Mouse (Mus musculus): ENCODE data around the gene Klhl29. TPM values are rescaled to one million over a fixed set of nuclear protein-coding genes. Genes with fewer than 3 reads are reported as not detected.
A peak's percentile ranks its signal among the peaks of the same experiment; 100 is the strongest.

Klhl29 gene
- polyA plus RNA-seq, 1 experiment from 2014 or later = 0.64 TPM

- no peak overlapping the region for H3K9ac ChIP-seq (ENCODE audit: low read length)
- no peak for ATAC-seq (ENCODE audit: low FRiP score, low TSS enrichment)
- no peak overlapping the region for H3K4me2 ChIP-seq (replicated peaks; ENCODE audit: low read depth)
- no peak for TF ChIP-seq EP300 (optimal IDR thresholded peaks at IDR 0.05)
- no peak for TF ChIP-seq CTCF (IDR thresholded peaks at IDR 0.05; ENCODE audit: low read depth)
- H3K9me3 ChIP-seq (ENCODE audit: control insufficient read depth, low read length) = no peaks in the 10 kb centered on the region
- WGBS = 83% methylated on average over 3 of the region's 3 CpGs
- H3K27ac ChIP-seq (replicated peaks) = no peak overlapping the region
- no peak overlapping the region for H3K4me3 ChIP-seq (ENCODE audit: low read depth, low read length)
- peaks cover under 1% of the 10 kb centered on the region; the same call in 1 of the 2 replicates for H3K4me1 ChIP-seq (replicated peaks; ENCODE audit: control insufficient read depth, insufficient read depth)
- DNase-seq (ENCODE audit: low spot score) = no peak
- H3K27me3 ChIP-seq (ENCODE audit: control insufficient read depth, insufficient read depth, low read length) = no peaks in the 10 kb centered on the region
- no peaks in the 10 kb centered on the region for H3K36me3 ChIP-seq (ENCODE audit: control insufficient read depth, insufficient read depth, low read length)
Measured at GRCm38 (mm10) chr12:5270527-5270926, 105.0 kb downstream of the Klhl29 start.

- no peaks in the 10 kb centered on the region for H3K9me3 ChIP-seq (ENCODE audit: control insufficient read depth, low read length)
- H3K27ac ChIP-seq (replicated peaks) = no peak overlapping the region
- H3K4me1 ChIP-seq (replicated peaks; ENCODE audit: control insufficient read depth, insufficient read depth) = no peaks in the 10 kb centered on the region
- no peak overlapping the region for H3K4me2 ChIP-seq (replicated peaks; ENCODE audit: low read depth)
- no peak overlapping the region for H3K4me3 ChIP-seq (ENCODE audit: low read depth, low read length)
- TF ChIP-seq EP300 (optimal IDR thresholded peaks at IDR 0.05) = no peak
- TF ChIP-seq CTCF (IDR thresholded peaks at IDR 0.05; ENCODE audit: low read depth) = no peak
- H3K36me3 ChIP-seq (ENCODE audit: control insufficient read depth, insufficient read depth, low read length) = no peaks in the 10 kb centered on the region
- no peaks in the 10 kb centered on the region for H3K27me3 ChIP-seq (ENCODE audit: control insufficient read depth, insufficient read depth, low read length)
- DNase-seq (ENCODE audit: low spot score) = no peak
- ATAC-seq (ENCODE audit: low FRiP score, low TSS enrichment) = no peak
- H3K9ac ChIP-seq (ENCODE audit: low read length) = no peak overlapping the region
- 61% methylated on average over 9 of the region's 9 CpGs for WGBS
Measured at GRCm38 (mm10) chr12:5269936-5270335, 105.5 kb downstream of the Klhl29 start.

GRCm38 (mm10) chr12:5269061-5269460 is 106.4 kb downstream of the Klhl29 start:
- Histone ChIP-seq H3K36me3 (ENCODE audit: control insufficient read depth, insufficient read depth, low read length) (no peaks in the 10 kb centered on the region), H3K9me3 (ENCODE audit: control insufficient read depth, low read length) (no peaks in the 10 kb centered on the region), H3K27ac (replicated peaks) (no peak overlapping the region), H3K4me1 (replicated peaks; ENCODE audit: control insufficient read depth, insufficient read depth) (no peaks in the 10 kb centered on the region), H3K4me3 (ENCODE audit: low read depth, low read length) (no peak overlapping the region), H3K9ac (ENCODE audit: low read length) (no peak overlapping the region), H3K27me3 (ENCODE audit: control insufficient read depth, insufficient read depth, low read length) (no peaks in the 10 kb centered on the region), H3K4me2 (replicated peaks; ENCODE audit: low read depth) (no peak overlapping the region)
- ATAC-seq (ENCODE audit: low FRiP score, low TSS enrichment) = no peak
- TF ChIP-seq CTCF (IDR thresholded peaks at IDR 0.05; ENCODE audit: low read depth) (no peak), EP300 (optimal IDR thresholded peaks at IDR 0.05) (no peak)
- DNase-seq (ENCODE audit: low spot score) = no peak
- 80% methylated on average over 7 of the region's 7 CpGs for WGBS

- Histone ChIP-seq H3K36me3 (ENCODE audit: control insufficient read depth, insufficient read depth, low read length) (no peaks in the 10 kb centered on the region), H3K27ac (replicated peaks) (peak overlapping the region; percentile 56), H3K4me3 (ENCODE audit: low read depth, low read length) (no peak overlapping the region), H3K4me2 (replicated peaks; ENCODE audit: low read depth) (no peak overlapping the region), H3K4me1 (replicated peaks; ENCODE audit: control insufficient read depth, insufficient read depth) (no peaks in the 10 kb centered on the region), H3K9ac (ENCODE audit: low read length) (no peak overlapping the region), H3K9me3 (ENCODE audit: control insufficient read depth, low read length) (no peaks in the 10 kb centered on the region), H3K27me3 (ENCODE audit: control insufficient read depth, insufficient read depth, low read length) (no peaks in the 10 kb centered on the region)
- DNase-seq (ENCODE audit: low spot score) (peak; percentile 80), ATAC-seq (ENCODE audit: low FRiP score, low TSS enrichment) (peak; percentile 89)
- TF ChIP-seq CTCF (IDR thresholded peaks at IDR 0.05; ENCODE audit: low read depth) (no peak), EP300 (optimal IDR thresholded peaks at IDR 0.05) (no peak)
- WGBS = 31% methylated on average over 9 of the region's 9 CpGs
Measured at GRCm38 (mm10) chr12:5268188-5268612, 107.3 kb downstream of the Klhl29 start.

GRCm38 (mm10) chr12:5267271-5268187 is 108.0 kb downstream of the Klhl29 start:
- Histone ChIP-seq H3K4me3 (ENCODE audit: low read depth, low read length) (no peak overlapping the region), H3K9me3 (ENCODE audit: control insufficient read depth, low read length) (no peaks in the 10 kb centered on the region), H3K9ac (ENCODE audit: low read length) (no peak overlapping the region), H3K4me1 (replicated peaks; ENCODE audit: control insufficient read depth, insufficient read depth) (no peaks in the 10 kb centered on the region), H3K4me2 (replicated peaks; ENCODE audit: low read depth) (no peak overlapping the region), H3K36me3 (ENCODE audit: control insufficient read depth, insufficient read depth, low read length) (no peaks in the 10 kb centered on the region), H3K27ac (replicated peaks) (peak overlapping the region; percentile 56; the same call in 1 of the 2 replicates), H3K27me3 (ENCODE audit: control insufficient read depth, insufficient read depth, low read length) (no peaks in the 10 kb centered on the region)
- 55% methylated on average over 9 of the region's 9 CpGs for WGBS
- ATAC-seq (ENCODE audit: low FRiP score, low TSS enrichment) (peak; percentile 86), DNase-seq (ENCODE audit: low spot score) (no peak)
- TF ChIP-seq EP300 (optimal IDR thresholded peaks at IDR 0.05) (no peak), CTCF (IDR thresholded peaks at IDR 0.05; ENCODE audit: low read depth) (no peak)

GRCm38 (mm10) chr12:5266773-5267172 is 108.7 kb downstream of the Klhl29 start:
- no peak for TF ChIP-seq CTCF (IDR thresholded peaks at IDR 0.05; ENCODE audit: low read depth)
- TF ChIP-seq EP300 (optimal IDR thresholded peaks at IDR 0.05) = no peak
- no peak overlapping the region for H3K27ac ChIP-seq (replicated peaks)
- ATAC-seq (ENCODE audit: low FRiP score, low TSS enrichment) = 0 out of 2 replicates have a peak, but pooled peaks have one; percentile 19

More at GRCm38 (mm10) chr12:5266773-5267172, 108.7 kb downstream of the Klhl29 start:
- Histone ChIP-seq H3K4me3 (ENCODE audit: low read depth, low read length) (no peak overlapping the region), H3K36me3 (ENCODE audit: control insufficient read depth, insufficient read depth, low read length) (no peaks in the 10 kb centered on the region), H3K4me1 (replicated peaks; ENCODE audit: control insufficient read depth, insufficient read depth) (no peaks in the 10 kb centered on the region), H3K9ac (ENCODE audit: low read length) (no peak overlapping the region), H3K9me3 (ENCODE audit: control insufficient read depth, low read length) (no peaks in the 10 kb centered on the region), H3K27me3 (ENCODE audit: control insufficient read depth, insufficient read depth, low read length) (no peaks in the 10 kb centered on the region), H3K4me2 (replicated peaks; ENCODE audit: low read depth) (no peak overlapping the region)
- no peak for DNase-seq (ENCODE audit: low spot score)
- WGBS = 56% methylated on average over 4 of the region's 4 CpGs
